Comparison of ENCODE assay signal across 29 mouse cellular contexts in genomic region chr6:7830793-7831192, GRCm38 (mm10). TPM values are rescaled to one million over a fixed set of nuclear protein-coding genes. Genes with fewer than 3 reads are reported as not detected.
DNase-seq lines count a peak whose midpoint lies in the region; ATAC-seq and TF ChIP-seq lines count a peak whose summit lies in the region.
"Had no signal": no experiment of that assay in that cellular context is flagged by ENCODE, and none has a peak within 500 bp of the region (broad histone marks: within the 10 kb centered on the region; RNA-seq: fewer than 3 reads in every experiment).

No protein-coding gene starts in this region.

- no peaks in the 10 kb centered on the region for H3K4me1 ChIP-seq in intestine, postnatal 0 days (replicated peaks; ENCODE audit: control insufficient read depth, insufficient read depth, low read length)
- no peaks in the 10 kb centered on the region for H3K4me1 ChIP-seq in intestine, embryonic 15.5 days (replicated peaks)
- no peaks in the 10 kb centered on the region for H3K4me1 ChIP-seq in stomach, embryonic 16.5 days (ENCODE audit: control insufficient read depth, insufficient read depth, low read length)
- H3K4me1 ChIP-seq: forebrain, embryonic 10.5 days; forebrain, embryonic 13.5 days; heart, embryonic 12.5 days; heart, embryonic 15.5 days; hindbrain, embryonic 10.5 days; hindbrain, embryonic 13.5 days had no signal

- no peak for TF ChIP-seq CTCF in intestine, postnatal 0 days (IDR thresholded peaks at IDR 0.05; ENCODE audit: low read depth)

- H3K4me2 ChIP-seq in intestine, postnatal 0 days (replicated peaks; ENCODE audit: low read depth) = no peak overlapping the region
- H3K4me2 ChIP-seq in intestine, embryonic 15.5 days (replicated peaks) = no peak overlapping the region
- H3K4me2 ChIP-seq in stomach, embryonic 16.5 days (ENCODE audit: low read depth, low read length) = no peak overlapping the region
- H3K4me2 ChIP-seq: forebrain, embryonic 13.5 days; heart, embryonic 12.5 days; heart, embryonic 15.5 days; hindbrain, embryonic 13.5 days had no signal

- H3K27ac ChIP-seq in intestine, postnatal 0 days (ENCODE audit: low read depth, low read length) = no peak overlapping the region
- H3K27ac ChIP-seq in intestine, embryonic 15.5 days = no peak overlapping the region
- no peak overlapping the region for H3K27ac ChIP-seq in stomach, embryonic 16.5 days (ENCODE audit: low read length)
- H3K27ac ChIP-seq: forebrain, embryonic 10.5 days; forebrain, embryonic 13.5 days; gastrocnemius, adult 2 months; heart, embryonic 15.5 days; hindbrain, embryonic 10.5 days; hindbrain, embryonic 13.5 days had no signal

- no peaks in the 10 kb centered on the region for H3K27me3 ChIP-seq in intestine, postnatal 0 days (replicated peaks; ENCODE audit: control insufficient read depth, insufficient read depth, low read length)
- no peaks in the 10 kb centered on the region for H3K27me3 ChIP-seq in intestine, embryonic 15.5 days (replicated peaks)
- H3K27me3 ChIP-seq in stomach, embryonic 16.5 days (ENCODE audit: control insufficient read depth, insufficient read depth, low read length) = no peaks in the 10 kb centered on the region
- H3K27me3 ChIP-seq: forebrain, embryonic 13.5 days; heart, embryonic 12.5 days; heart, embryonic 15.5 days; hindbrain, embryonic 13.5 days had no signal

- ATAC-seq in intestine, postnatal 0 days = peak; percentile 28; the same call in 1 of the 2 replicates
- no peak for ATAC-seq in intestine, embryonic 15.5 days
- peak; percentile 29; the same call in 1 of the 2 replicates for ATAC-seq in stomach, embryonic 16.5 days (ENCODE audit: insufficient read depth, low FRiP score)
- ATAC-seq: forebrain, embryonic 13.5 days; forebrain, embryonic 16.5 days; hindbrain, embryonic 16.5 days; inflammation-experienced regulatory T-cells, adult 6 months had no signal

- no peaks in the 10 kb centered on the region for H3K36me3 ChIP-seq in intestine, postnatal 0 days (ENCODE audit: control insufficient read depth, insufficient read depth)
- H3K36me3 ChIP-seq in intestine, embryonic 15.5 days = no peaks in the 10 kb centered on the region
- H3K36me3 ChIP-seq in stomach, embryonic 16.5 days (ENCODE audit: control insufficient read depth, insufficient read depth, low read length) = no peaks in the 10 kb centered on the region
- H3K36me3 ChIP-seq: forebrain, embryonic 10.5 days; heart, embryonic 12.5 days; heart, embryonic 15.5 days; hindbrain, embryonic 10.5 days; hindbrain, embryonic 13.5 days had no signal

- no peak overlapping the region for H3K4me3 ChIP-seq in intestine, postnatal 0 days (ENCODE audit: low read depth, low read length)
- no peak overlapping the region for H3K4me3 ChIP-seq in intestine, embryonic 15.5 days (replicated peaks)
- H3K4me3 ChIP-seq in stomach, embryonic 16.5 days (replicated peaks; ENCODE audit: low read length) = no peak overlapping the region
- H3K4me3 ChIP-seq: forebrain, embryonic 10.5 days; forebrain, embryonic 13.5 days; gastrocnemius, adult 2 months; heart, embryonic 12.5 days; heart, embryonic 15.5 days; hindbrain, embryonic 10.5 days; hindbrain, embryonic 13.5 days had no signal

- no peaks in the 10 kb centered on the region for H3K9me3 ChIP-seq in intestine, postnatal 0 days (ENCODE audit: control insufficient read depth)
- no peaks in the 10 kb centered on the region for H3K9me3 ChIP-seq in intestine, embryonic 15.5 days
- H3K9me3 ChIP-seq in stomach, embryonic 16.5 days (replicated peaks; ENCODE audit: control insufficient read depth, low read length) = no peaks in the 10 kb centered on the region
- H3K9me3 ChIP-seq: forebrain, embryonic 10.5 days; forebrain, embryonic 13.5 days; heart, embryonic 15.5 days; hindbrain, embryonic 10.5 days; hindbrain, embryonic 13.5 days had no signal

- 61% methylated on average over 8 of the region's 8 CpGs for WGBS in intestine, postnatal 0 days
- 74% methylated on average over 8 of the region's 8 CpGs for WGBS in intestine, embryonic 15.5 days
- 59% methylated on average over 8 of the region's 8 CpGs for WGBS in stomach, embryonic 16.5 days

- H3K9ac ChIP-seq in intestine, postnatal 0 days (ENCODE audit: low read depth, low read length) = no peak overlapping the region
- H3K9ac ChIP-seq in intestine, embryonic 15.5 days = no peak overlapping the region
- H3K9ac ChIP-seq in stomach, embryonic 16.5 days (ENCODE audit: low read length) = no peak overlapping the region
- H3K9ac ChIP-seq: forebrain, embryonic 13.5 days; heart, embryonic 12.5 days; heart, embryonic 15.5 days; hindbrain, embryonic 13.5 days had no signal

- DNase-seq in CD4-positive, CD25-positive, alpha-beta regulatory T cell, adult 2 months (ENCODE audit: low read depth, low spot score) = peak; percentile 35
- DNase-seq in T-cell, adult 2 months (ENCODE audit: low spot score) = peak; percentile 22
- DNase-seq in layer of hippocampus, postnatal 10 days (ENCODE audit: low spot score in 2 of 2) = no peak
- DNase-seq in gastrocnemius, adult 18-20 months (ENCODE audit: low spot score) = no peak
- DNase-seq in embryo, embryonic 9.5 days (ENCODE audit: extremely low spot score) = no peak
- DNase-seq: adrenal gland, adult 2 months; adrenal gland, postnatal 14 days; cerebellum, adult 11 months; cerebellum, adult 2 months; cerebellum, postnatal 10 days; cerebellum, postnatal 36 days; embryo, embryonic 11 days; gastrocnemius, adult 2 months; gastrocnemius, postnatal 14 days; heart, adult 18-20 months; heart, postnatal 10 days; heart, postnatal 36 days had no signal

RNA-seq across cellular contexts. Expression of gene C1galt1, which starts 13.8 kb away (rescaled TPM):
- 8.3 and 8.7 TPM in 2 replicates for polyA plus RNA-seq in intestine, postnatal 0 days (2015; fragmentation: Nextera tagmentation; extraction: Ambion mirVana)
- polyA plus RNA-seq in intestine, embryonic 15.5 days (2015; fragmentation: Nextera tagmentation; extraction: Ambion mirVana) = 5.3 and 5.9 TPM in 2 replicates
- polyA plus RNA-seq in stomach, embryonic 16.5 days (2015; fragmentation: Nextera tagmentation; extraction: Ambion mirVana) = 7.7 and 9.3 TPM in 2 replicates
- 10 to 100 TPM; 12.8 to 13.2 TPM for total RNA-seq in layer of hippocampus, postnatal 10 days (2021)
- total RNA-seq in gastrocnemius, adult 18-20 months (2021) = 10 to 100 TPM; 14.1 to 14.3 TPM

Comparison
In these comparisons a context has a peak if more than half of its experiments do, and no peak if none do; other contexts are left out.
1. DNase-seq: peak in CD4-positive, CD25-positive, alpha-beta regulatory T cell, adult 2 months (single experiment) and T-cell, adult 2 months (single experiment); none in layer of hippocampus, postnatal 10 days (0 of 2), gastrocnemius, adult 18-20 months (single experiment) and embryo, embryonic 9.5 days (single experiment).